Mouse (Mus musculus): ENCODE measurements around the gene Mcidas. TPM values are rescaled to one million over a fixed set of nuclear protein-coding genes. Genes with fewer than 3 reads are reported as not detected.
A peak's percentile ranks its signal among the peaks of the same experiment; 100 is the strongest.

The Mcidas gene
- polyA plus RNA-seq (2015; fragmentation: Nextera tagmentation; extraction: Ambion mirVana): 0.21 and 0.35 TPM in 2 replicates

- peak within 1 kb of the TSS; percentile 43 for H3K4me3 ChIP-seq (replicated peaks)
- no peak within 1 kb of the TSS for H3K27ac ChIP-seq
- peaks cover 86% of the 10 kb centered on the region for H3K27me3 ChIP-seq (replicated peaks)
- H3K4me1 ChIP-seq: peaks cover 23% of the 10 kb centered on the region
- no peak within 1 kb of the TSS for H3K9ac ChIP-seq
- H3K36me3 ChIP-seq: no peaks in the 10 kb centered on the region
- ATAC-seq (ENCODE audit: insufficient read depth, low FRiP score, low read depth): 0 out of 2 replicates have a peak, but pooled peaks have one; percentile 36
- under 1% methylated on average over 63 of the region's 63 CpGs for WGBS
- H3K4me2 ChIP-seq: peak within 1 kb of the TSS; percentile 91
- no peaks in the 10 kb centered on the region for H3K9me3 ChIP-seq
Observed at GRCm38 (mm10) chr13:112993531-112994152, at the start of gene Mcidas. Gene Mcidas, plus strand, starts transcription at chr13:112993845.

GRCm38 (mm10) chr13:112945312-112945711 is 48.3 kb upstream of the Mcidas start:
- H3K4me2 ChIP-seq: no peak overlapping the region
- H3K27ac ChIP-seq: no peak overlapping the region
- no peaks in the 10 kb centered on the region for H3K27me3 ChIP-seq (replicated peaks)
- peaks cover 28% of the 10 kb centered on the region; the same call in 1 of the 2 replicates for H3K36me3 ChIP-seq
- no peaks in the 10 kb centered on the region for H3K9me3 ChIP-seq
- no peaks in the 10 kb centered on the region for H3K4me1 ChIP-seq
- no peak overlapping the region for H3K4me3 ChIP-seq (replicated peaks)
- no peak overlapping the region for H3K9ac ChIP-seq
- no peak for ATAC-seq (ENCODE audit: insufficient read depth, low FRiP score, low read depth)
- WGBS: 90% methylated on average over 9 of the region's 9 CpGs

- Histone ChIP-seq H3K4me1 (no peaks in the 10 kb centered on the region), H3K9ac (no peak overlapping the region), H3K9me3 (no peaks in the 10 kb centered on the region), H3K27ac (no peak overlapping the region), H3K36me3 (peaks cover 28% of the 10 kb centered on the region; the same call in 1 of the 2 replicates), H3K27me3 (replicated peaks) (no peaks in the 10 kb centered on the region), H3K4me3 (replicated peaks) (no peak overlapping the region), H3K4me2 (no peak overlapping the region)
- ATAC-seq (ENCODE audit: insufficient read depth, low FRiP score, low read depth): no peak
- 84% methylated on average over 6 of the region's 6 CpGs for WGBS
Observed at GRCm38 (mm10) chr13:112945900-112946299, 47.7 kb upstream of the Mcidas start.

GRCm38 (mm10) chr13:112954067-112954466 is 39.6 kb upstream of the Mcidas start:
- no peak overlapping the region for H3K4me3 ChIP-seq (replicated peaks)
- no peak overlapping the region for H3K9ac ChIP-seq
- H3K9me3 ChIP-seq: no peaks in the 10 kb centered on the region
- no peak overlapping the region for H3K27ac ChIP-seq
- peaks cover 16% of the 10 kb centered on the region; the same call in 1 of the 2 replicates for H3K36me3 ChIP-seq
- no peaks in the 10 kb centered on the region for H3K27me3 ChIP-seq (replicated peaks)
- no peak for ATAC-seq (ENCODE audit: insufficient read depth, low FRiP score, low read depth)
- H3K4me2 ChIP-seq: no peak overlapping the region
- WGBS: 94% methylated on average over 8 of the region's 8 CpGs
- no peaks in the 10 kb centered on the region for H3K4me1 ChIP-seq

GRCm38 (mm10) chr13:112963081-112963480 is 30.6 kb upstream of the Mcidas start:
- H3K9ac ChIP-seq: no peak overlapping the region
- no peaks in the 10 kb centered on the region for H3K4me1 ChIP-seq
- H3K4me2 ChIP-seq: no peak overlapping the region
- no peak for ATAC-seq (ENCODE audit: insufficient read depth, low FRiP score, low read depth)
- no peak overlapping the region for H3K27ac ChIP-seq
- H3K4me3 ChIP-seq (replicated peaks): no peak overlapping the region
- 69% methylated on average over 5 of the region's 5 CpGs for WGBS
- no peaks in the 10 kb centered on the region for H3K27me3 ChIP-seq (replicated peaks)
- H3K36me3 ChIP-seq: peaks cover 18% of the 10 kb centered on the region; the same call in 1 of the 2 replicates
- H3K9me3 ChIP-seq: no peaks in the 10 kb centered on the region

- WGBS: 92% methylated on average over 12 of the region's 12 CpGs
- no peaks in the 10 kb centered on the region for H3K27me3 ChIP-seq (replicated peaks)
- peaks cover 18% of the 10 kb centered on the region; the same call in 1 of the 2 replicates for H3K36me3 ChIP-seq
- H3K4me2 ChIP-seq: no peak overlapping the region
- H3K9me3 ChIP-seq: no peaks in the 10 kb centered on the region
- no peaks in the 10 kb centered on the region for H3K4me1 ChIP-seq
- no peak overlapping the region for H3K4me3 ChIP-seq (replicated peaks)
- ATAC-seq (ENCODE audit: insufficient read depth, low FRiP score, low read depth): no peak
- H3K27ac ChIP-seq: no peak overlapping the region
- H3K9ac ChIP-seq: no peak overlapping the region
Observed at GRCm38 (mm10) chr13:112964421-112964820, 29.2 kb upstream of the Mcidas start.

- Histone ChIP-seq H3K4me3 (replicated peaks) (no peak overlapping the region), H3K9ac (no peak overlapping the region), H3K4me1 (no peaks in the 10 kb centered on the region), H3K4me2 (no peak overlapping the region), H3K27ac (no peak overlapping the region), H3K36me3 (peaks cover 18% of the 10 kb centered on the region; the same call in 1 of the 2 replicates), H3K9me3 (no peaks in the 10 kb centered on the region), H3K27me3 (replicated peaks) (no peaks in the 10 kb centered on the region)
- 92% methylated on average over 5 of the region's 5 CpGs for WGBS
- no peak for ATAC-seq (ENCODE audit: insufficient read depth, low FRiP score, low read depth)
Observed at GRCm38 (mm10) chr13:112967267-112967666, 26.4 kb upstream of the Mcidas start.

GRCm38 (mm10) chr13:112976720-112977119 is 16.9 kb upstream of the Mcidas start:
- no peak overlapping the region for H3K27ac ChIP-seq
- 39% methylated on average over 10 of the region's 10 CpGs for WGBS
- no peak overlapping the region for H3K9ac ChIP-seq
- no peak for ATAC-seq (ENCODE audit: insufficient read depth, low FRiP score, low read depth)
- no peak overlapping the region for H3K4me3 ChIP-seq (replicated peaks)
- H3K9me3 ChIP-seq: no peaks in the 10 kb centered on the region
- no peaks in the 10 kb centered on the region for H3K36me3 ChIP-seq
- peaks cover 15% of the 10 kb centered on the region; the same call in 1 of the 2 replicates for H3K27me3 ChIP-seq (replicated peaks)
- no peaks in the 10 kb centered on the region for H3K4me1 ChIP-seq
- peak overlapping the region; percentile 37 for H3K4me2 ChIP-seq

GRCm38 (mm10) chr13:112985605-112986450 is 7.8 kb upstream of the Mcidas start:
- no peak overlapping the region for H3K27ac ChIP-seq
- no peak for ATAC-seq (ENCODE audit: insufficient read depth, low FRiP score, low read depth)
- no peaks in the 10 kb centered on the region for H3K9me3 ChIP-seq
- H3K36me3 ChIP-seq: no peaks in the 10 kb centered on the region
- 12% methylated on average over 18 of the region's 18 CpGs for WGBS
- peaks cover 31% of the 10 kb centered on the region for H3K4me1 ChIP-seq
- no peak overlapping the region for H3K4me3 ChIP-seq (replicated peaks)
- H3K4me2 ChIP-seq: 0 out of 2 replicates have a peak overlapping the region, but pooled peaks have one; percentile 99
- peaks cover 59% of the 10 kb centered on the region for H3K27me3 ChIP-seq (replicated peaks)
- H3K9ac ChIP-seq: no peak overlapping the region

GRCm38 (mm10) chr13:112986451-112986950 is 7.1 kb upstream of the Mcidas start:
- ATAC-seq (ENCODE audit: insufficient read depth, low FRiP score, low read depth): no peak
- 2% methylated on average over 17 of the region's 17 CpGs for WGBS
- H3K27me3 ChIP-seq (replicated peaks): peaks cover 63% of the 10 kb centered on the region
- peaks cover 31% of the 10 kb centered on the region for H3K4me1 ChIP-seq
- no peaks in the 10 kb centered on the region for H3K9me3 ChIP-seq
- H3K36me3 ChIP-seq: no peaks in the 10 kb centered on the region
- H3K4me3 ChIP-seq (replicated peaks): peak overlapping the region; percentile 51
- H3K27ac ChIP-seq: no peak overlapping the region
- peak overlapping the region; percentile 99 for H3K4me2 ChIP-seq
- no peak overlapping the region for H3K9ac ChIP-seq

- no peak within 1 kb of the TSS for H3K27ac ChIP-seq
- no peaks in the 10 kb centered on the region for H3K36me3 ChIP-seq
- no peaks in the 10 kb centered on the region for H3K9me3 ChIP-seq
- H3K27me3 ChIP-seq (replicated peaks): peaks cover 69% of the 10 kb centered on the region
- under 1% methylated on average over 43 of the region's 47 CpGs for WGBS
- H3K4me1 ChIP-seq: peaks cover 31% of the 10 kb centered on the region
- H3K4me3 ChIP-seq (replicated peaks): peak within 1 kb of the TSS; percentile 51
- peak within 1 kb of the TSS; percentile 99 for H3K4me2 ChIP-seq
- peak; percentile 97 for ATAC-seq (ENCODE audit: insufficient read depth, low FRiP score, low read depth)
- H3K9ac ChIP-seq: peak within 1 kb of the TSS; percentile 10; the same call in 1 of the 2 replicates
Observed at GRCm38 (mm10) chr13:112987532-112987943, 6.1 kb upstream of the Mcidas start, which contains the start of gene Ccno. Gene Ccno, plus strand, starts transcription at chr13:112987802.
